Mouse (Mus musculus): ENCODE results near the gene Vhl. TPM values are rescaled to one million over a fixed set of nuclear protein-coding genes. Genes with fewer than 3 reads are reported as not detected.

Gene Vhl
- polyA plus RNA-seq (2015; fragmentation: Nextera tagmentation; extraction: Ambion mirVana), result 27.5 and 30.5 TPM in 2 replicates

DNA sequence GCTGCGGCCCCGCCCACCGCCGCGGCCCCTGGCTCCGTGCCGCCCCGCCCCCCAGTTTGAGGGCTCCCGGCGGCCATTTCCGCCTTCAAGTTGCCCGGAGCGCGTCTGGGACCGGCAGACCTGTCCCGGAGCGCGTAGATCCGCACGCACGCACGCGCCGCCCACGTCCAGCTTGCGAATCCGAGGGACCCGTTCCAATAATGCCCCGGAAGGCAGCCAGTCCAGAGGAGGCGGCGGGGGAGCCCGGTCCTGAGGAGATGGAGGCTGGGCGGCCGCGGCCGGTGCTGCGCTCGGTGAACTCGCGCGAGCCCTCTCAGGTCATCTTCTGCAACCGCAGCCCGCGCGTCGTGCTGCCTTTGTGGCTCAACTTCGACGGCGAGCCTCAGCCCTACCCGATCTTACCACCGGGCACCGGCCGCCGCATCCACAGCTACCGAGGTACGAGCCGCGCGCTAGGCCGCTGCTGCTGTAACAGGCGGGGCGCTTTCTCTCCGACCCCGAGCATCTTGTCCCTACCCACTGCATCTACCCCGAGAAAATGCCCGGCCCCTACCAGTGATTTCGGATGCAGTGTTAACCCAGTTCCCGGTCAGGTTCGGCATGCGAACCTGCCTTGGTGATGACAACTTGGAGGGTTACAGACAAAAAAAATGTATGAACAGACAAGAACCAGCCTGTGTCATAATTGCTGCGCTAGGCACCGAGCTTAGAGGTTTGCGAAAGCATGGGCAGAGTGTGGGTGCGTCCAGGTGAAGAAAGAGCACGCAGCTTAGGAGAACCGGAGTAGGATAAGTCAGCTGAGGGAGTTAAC, at the start of gene Vhl:
Gene Vhl (plus strand): TSS at position 19 of the 811 bp plus-strand sequence.
- peak within 1 kb of the TSS; percentile 88 for H3K27ac ChIP-seq (ENCODE audit: low read length)
- peak; percentile 92 for ATAC-seq
- peak within 1 kb of the TSS; percentile 73 for H3K4me3 ChIP-seq (ENCODE audit: low read length)
- WGBS, result under 1% methylated on average over 75 of the region's 76 CpGs
- peak within 1 kb of the TSS; percentile 58 for H3K4me2 ChIP-seq (ENCODE audit: low read depth, low read length)
- no peaks in the 10 kb centered on the region for H3K27me3 ChIP-seq (replicated peaks; ENCODE audit: control insufficient read depth, insufficient read depth, low read length)
- H3K4me1 ChIP-seq (ENCODE audit: control insufficient read depth, insufficient read depth, low read length), result peaks cover 11% of the 10 kb centered on the region
- peak within 1 kb of the TSS; percentile 79 for H3K9ac ChIP-seq (ENCODE audit: low read depth, low read length)
- no peaks in the 10 kb centered on the region for H3K9me3 ChIP-seq (ENCODE audit: control insufficient read depth, low read length)
- peaks cover 2% of the 10 kb centered on the region; the same call in 1 of the 2 replicates for H3K36me3 ChIP-seq (ENCODE audit: control insufficient read depth, insufficient read depth, low read length)

DNA sequence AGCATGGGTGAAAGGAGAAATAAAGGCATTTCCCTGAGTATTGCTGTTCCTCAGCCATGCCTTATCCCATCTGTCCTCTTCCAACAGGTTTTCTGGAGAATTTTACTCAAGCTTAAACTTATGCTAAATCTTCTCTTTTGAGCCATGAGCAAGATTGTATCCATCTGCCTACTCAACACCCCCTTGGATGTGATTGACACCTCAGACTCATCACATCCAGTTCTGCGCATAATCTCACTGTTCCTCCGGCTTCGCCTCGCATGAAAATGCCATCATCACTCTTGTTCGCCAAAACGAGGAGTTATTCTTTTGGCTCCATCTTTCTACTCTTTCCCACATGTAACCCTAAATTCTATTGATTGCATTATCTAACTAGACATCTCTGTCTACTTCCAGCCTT, 47.7 kb upstream of the Vhl start:
- no peak for ATAC-seq
- no peak overlapping the region for H3K27ac ChIP-seq (ENCODE audit: low read length)
- no peak overlapping the region for H3K4me2 ChIP-seq (ENCODE audit: low read depth, low read length)
- no peak overlapping the region for H3K9ac ChIP-seq (ENCODE audit: low read depth, low read length)
- no peaks in the 10 kb centered on the region for H3K9me3 ChIP-seq (ENCODE audit: control insufficient read depth, low read length)
- H3K36me3 ChIP-seq (ENCODE audit: control insufficient read depth, insufficient read depth, low read length), result no peaks in the 10 kb centered on the region
- no peaks in the 10 kb centered on the region for H3K4me1 ChIP-seq (ENCODE audit: control insufficient read depth, insufficient read depth, low read length)
- H3K27me3 ChIP-seq (replicated peaks; ENCODE audit: control insufficient read depth, insufficient read depth, low read length), result no peaks in the 10 kb centered on the region
- H3K4me3 ChIP-seq (ENCODE audit: low read length), result no peak overlapping the region
- WGBS, result 95% methylated on average over 6 of the region's 6 CpGs

DNA sequence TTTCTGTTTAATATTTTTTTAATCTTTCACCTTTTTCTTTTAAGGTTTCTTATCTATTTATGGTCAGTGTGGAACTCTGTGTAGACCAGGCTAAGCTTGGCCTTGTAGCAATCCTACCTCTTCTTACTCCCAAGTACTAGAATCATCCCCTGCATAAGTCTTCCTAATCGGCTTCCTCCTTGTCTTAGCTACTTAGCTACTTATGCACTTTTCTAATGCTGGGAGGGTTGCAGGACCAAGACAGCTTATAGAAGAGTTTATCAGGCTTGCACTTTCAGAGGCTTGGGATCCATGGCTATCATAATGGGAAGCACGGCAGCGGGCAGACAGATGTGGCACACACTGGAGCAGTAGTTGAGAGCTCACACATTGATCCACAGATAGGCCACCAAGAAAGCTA, 44.5 kb upstream of the Vhl start:
- H3K4me3 ChIP-seq (ENCODE audit: low read length), result no peak overlapping the region
- no peak overlapping the region for H3K27ac ChIP-seq (ENCODE audit: low read length)
- no peaks in the 10 kb centered on the region for H3K36me3 ChIP-seq (ENCODE audit: control insufficient read depth, insufficient read depth, low read length)
- ATAC-seq, result no peak
- no peaks in the 10 kb centered on the region for H3K9me3 ChIP-seq (ENCODE audit: control insufficient read depth, low read length)
- no peak overlapping the region for H3K4me2 ChIP-seq (ENCODE audit: low read depth, low read length)
- H3K27me3 ChIP-seq (replicated peaks; ENCODE audit: control insufficient read depth, insufficient read depth, low read length), result no peaks in the 10 kb centered on the region
- 96% methylated on average over 3 of the region's 3 CpGs for WGBS
- H3K4me1 ChIP-seq (ENCODE audit: control insufficient read depth, insufficient read depth, low read length), result no peaks in the 10 kb centered on the region
- H3K9ac ChIP-seq (ENCODE audit: low read depth, low read length), result no peak overlapping the region

DNA sequence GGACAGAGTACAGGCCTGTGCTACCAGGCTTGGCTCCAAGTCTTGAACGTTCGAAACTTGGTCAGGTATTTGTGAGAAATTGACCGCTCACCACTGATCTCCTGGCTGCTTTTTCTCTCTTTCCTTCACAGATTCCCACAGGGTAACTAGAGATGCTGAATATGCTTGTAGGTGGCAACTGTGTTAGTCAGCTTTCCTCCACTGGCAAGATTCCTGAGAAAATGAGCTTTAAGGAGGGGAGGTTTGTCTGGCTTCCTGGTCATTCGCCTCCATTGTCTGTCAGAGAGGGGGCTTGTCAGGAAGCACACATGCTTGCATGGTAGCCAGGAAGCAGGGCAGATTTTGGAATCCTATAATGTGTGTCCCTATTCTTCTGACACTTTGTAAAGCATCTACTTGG, 40.7 kb upstream of the Vhl start:
- WGBS, result 88% methylated on average over 4 of the region's 4 CpGs
- H3K4me3 ChIP-seq (ENCODE audit: low read length), result no peak overlapping the region
- no peak overlapping the region for H3K4me2 ChIP-seq (ENCODE audit: low read depth, low read length)

DNA sequence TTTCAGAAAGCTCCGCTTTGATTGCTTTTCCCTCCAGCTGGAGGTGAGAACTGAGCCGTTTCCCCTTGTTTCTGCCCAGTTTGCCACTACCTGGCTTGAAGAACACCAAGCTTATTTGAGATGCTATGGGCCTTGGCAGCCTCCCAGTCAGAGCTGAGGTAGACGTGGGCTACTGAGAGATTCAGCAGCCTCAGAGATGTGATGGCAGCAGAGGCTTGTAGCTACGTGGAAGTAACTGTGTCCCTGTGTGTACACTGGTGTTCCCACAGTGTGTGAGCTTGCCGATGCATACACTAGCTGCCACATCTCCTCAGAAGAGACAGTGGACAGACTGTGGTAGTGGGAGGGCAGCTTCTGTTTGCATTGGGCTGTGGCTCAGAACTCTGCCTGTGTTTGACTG, 38.7 kb upstream of the Vhl start:
- Histone ChIP-seq H3K27me3 (replicated peaks; ENCODE audit: control insufficient read depth, insufficient read depth, low read length) (no peaks in the 10 kb centered on the region), H3K4me2 (ENCODE audit: low read depth, low read length) (no peak overlapping the region), H3K9ac (ENCODE audit: low read depth, low read length) (no peak overlapping the region), H3K4me3 (ENCODE audit: low read length) (no peak overlapping the region), H3K4me1 (ENCODE audit: control insufficient read depth, insufficient read depth, low read length) (no peaks in the 10 kb centered on the region), H3K36me3 (ENCODE audit: control insufficient read depth, insufficient read depth, low read length) (no peaks in the 10 kb centered on the region), H3K9me3 (ENCODE audit: control insufficient read depth, low read length) (no peaks in the 10 kb centered on the region), H3K27ac (ENCODE audit: low read length) (no peak overlapping the region)
- no peak for ATAC-seq
- 90% methylated on average over 5 of the region's 5 CpGs for WGBS

More for the DNA sequence above, 40.7 kb upstream of the Vhl start:
- ATAC-seq, result no peak
- Histone ChIP-seq H3K4me1 (ENCODE audit: control insufficient read depth, insufficient read depth, low read length) (no peaks in the 10 kb centered on the region), H3K27ac (ENCODE audit: low read length) (no peak overlapping the region), H3K9ac (ENCODE audit: low read depth, low read length) (no peak overlapping the region), H3K36me3 (ENCODE audit: control insufficient read depth, insufficient read depth, low read length) (no peaks in the 10 kb centered on the region), H3K9me3 (ENCODE audit: control insufficient read depth, low read length) (no peaks in the 10 kb centered on the region), H3K27me3 (replicated peaks; ENCODE audit: control insufficient read depth, insufficient read depth, low read length) (no peaks in the 10 kb centered on the region)

DNA sequence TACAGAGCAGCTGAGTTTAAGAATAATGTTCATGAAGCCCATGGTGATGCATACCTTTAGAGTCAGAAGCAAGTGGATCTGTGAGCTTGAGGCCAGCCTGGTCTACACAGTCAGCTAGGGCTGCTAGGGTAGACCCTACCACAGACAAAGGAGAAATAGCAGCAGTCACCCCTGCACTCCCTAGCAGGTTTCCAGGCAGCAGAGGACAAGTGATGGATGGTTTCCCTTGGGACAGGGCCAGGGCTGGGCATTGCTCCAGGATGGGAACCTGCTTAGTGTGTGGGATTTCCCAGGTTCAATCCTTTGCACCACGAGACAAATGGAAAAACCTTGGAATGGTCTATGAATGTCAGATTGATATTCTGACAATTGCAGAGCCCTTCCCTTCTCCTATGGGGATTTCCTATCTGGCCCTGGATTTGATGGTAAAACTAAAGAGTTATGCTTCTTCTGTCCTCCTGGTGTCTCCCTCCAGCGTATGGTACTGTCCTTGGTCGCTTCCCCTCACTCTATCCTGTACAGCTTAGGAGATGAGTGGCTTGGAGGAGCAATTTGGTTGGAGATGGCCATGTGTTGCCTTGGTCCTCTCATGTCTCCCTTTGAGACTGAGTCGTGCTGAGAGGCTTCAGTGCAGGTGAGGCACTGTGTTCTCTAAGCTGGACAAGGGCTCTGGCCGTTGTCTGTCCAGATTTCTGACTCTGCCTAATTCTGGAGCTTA, 37.1 kb upstream of the Vhl start:
- no peak overlapping the region for H3K4me3 ChIP-seq (ENCODE audit: low read length)
- H3K9me3 ChIP-seq (ENCODE audit: control insufficient read depth, low read length), result no peaks in the 10 kb centered on the region
- no peaks in the 10 kb centered on the region for H3K36me3 ChIP-seq (ENCODE audit: control insufficient read depth, insufficient read depth, low read length)
- no peak overlapping the region for H3K9ac ChIP-seq (ENCODE audit: low read depth, low read length)
- H3K4me2 ChIP-seq (ENCODE audit: low read depth, low read length), result no peak overlapping the region
- no peak overlapping the region for H3K27ac ChIP-seq (ENCODE audit: low read length)
- H3K27me3 ChIP-seq (replicated peaks; ENCODE audit: control insufficient read depth, insufficient read depth, low read length), result no peaks in the 10 kb centered on the region
- 68% methylated on average over 5 of the region's 5 CpGs for WGBS
- H3K4me1 ChIP-seq (ENCODE audit: control insufficient read depth, insufficient read depth, low read length), result no peaks in the 10 kb centered on the region
- ATAC-seq, result 0 out of 2 replicates have a peak, but pooled peaks have one; percentile 48

DNA sequence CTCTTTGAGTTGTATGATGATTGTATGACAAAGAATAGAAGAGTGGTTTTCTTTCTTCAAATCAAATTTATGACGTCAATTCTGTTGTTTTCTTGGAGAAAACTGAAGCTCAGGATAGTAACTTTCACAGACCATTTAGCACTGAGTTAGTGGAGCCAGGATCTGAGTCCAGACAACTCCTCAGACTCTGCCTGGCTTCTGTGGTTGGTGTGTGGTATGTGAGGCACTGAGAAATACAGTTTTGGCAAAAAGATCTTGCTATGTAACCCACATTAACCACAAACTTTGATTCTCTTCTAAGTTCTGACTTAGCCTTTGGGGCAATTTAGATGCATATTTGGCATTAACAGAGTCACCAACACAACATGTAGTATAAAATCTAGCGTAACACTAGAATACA, 31.1 kb upstream of the Vhl start:
- H3K4me3 ChIP-seq (ENCODE audit: low read length), result no peak overlapping the region
- no peaks in the 10 kb centered on the region for H3K27me3 ChIP-seq (replicated peaks; ENCODE audit: control insufficient read depth, insufficient read depth, low read length)
- no peak overlapping the region for H3K4me2 ChIP-seq (ENCODE audit: low read depth, low read length)
- no peak overlapping the region for H3K27ac ChIP-seq (ENCODE audit: low read length)
- H3K9me3 ChIP-seq (ENCODE audit: control insufficient read depth, low read length), result no peaks in the 10 kb centered on the region
- no peak overlapping the region for H3K9ac ChIP-seq (ENCODE audit: low read depth, low read length)
- no peak for ATAC-seq
- 95% methylated on average over 2 of the region's 2 CpGs for WGBS
- H3K36me3 ChIP-seq (ENCODE audit: control insufficient read depth, insufficient read depth, low read length), result no peaks in the 10 kb centered on the region
- H3K4me1 ChIP-seq (ENCODE audit: control insufficient read depth, insufficient read depth, low read length), result no peaks in the 10 kb centered on the region

DNA sequence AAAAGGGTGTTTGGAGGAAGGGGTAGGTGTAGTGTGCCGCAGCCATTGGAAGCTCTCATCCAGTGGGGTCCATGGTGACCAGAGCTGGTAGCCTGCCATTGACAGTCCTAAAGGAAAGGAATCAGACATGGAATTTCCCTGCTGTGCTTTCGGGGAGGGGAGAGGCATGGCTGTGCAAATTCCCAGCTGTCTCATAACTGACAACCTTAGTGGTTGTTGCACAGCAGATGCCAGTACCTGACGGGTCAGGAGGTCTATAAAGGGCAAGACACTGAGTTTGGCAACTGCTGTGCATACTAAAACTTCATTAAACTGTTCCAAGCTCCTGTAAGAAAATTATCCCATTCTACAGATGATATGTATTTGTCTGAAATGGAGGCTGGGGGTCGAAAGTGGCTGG, 25.8 kb upstream of the Vhl start:
- Histone ChIP-seq H3K4me1 (ENCODE audit: control insufficient read depth, insufficient read depth, low read length) (peaks cover 6% of the 10 kb centered on the region), H3K27ac (ENCODE audit: low read length) (no peak overlapping the region), H3K9me3 (ENCODE audit: control insufficient read depth, low read length) (no peaks in the 10 kb centered on the region), H3K4me2 (ENCODE audit: low read depth, low read length) (no peak overlapping the region), H3K4me3 (ENCODE audit: low read length) (no peak overlapping the region), H3K9ac (ENCODE audit: low read depth, low read length) (no peak overlapping the region), H3K27me3 (replicated peaks; ENCODE audit: control insufficient read depth, insufficient read depth, low read length) (no peaks in the 10 kb centered on the region), H3K36me3 (ENCODE audit: control insufficient read depth, insufficient read depth, low read length) (no peaks in the 10 kb centered on the region)
- no peak for ATAC-seq
- 89% methylated on average over 4 of the region's 4 CpGs for WGBS

DNA sequence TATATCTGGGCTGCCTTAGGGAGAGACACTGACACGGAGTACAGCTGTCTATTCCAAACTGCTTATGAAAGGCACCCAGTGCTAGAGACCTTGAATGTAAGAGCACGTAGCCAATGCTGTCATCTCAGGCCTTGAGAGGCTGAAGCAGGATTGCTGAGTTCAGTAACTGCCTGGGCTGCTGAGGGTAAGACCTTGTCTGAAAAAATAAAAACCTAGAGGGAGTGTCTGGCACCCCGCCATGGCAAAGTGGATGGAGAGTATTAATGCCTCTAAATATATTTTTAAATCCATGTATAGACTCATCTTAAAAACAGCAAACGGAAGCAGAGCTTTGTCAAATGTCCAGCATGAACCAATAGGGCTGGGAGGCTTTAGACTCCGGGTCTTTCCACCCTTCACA, 23.9 kb upstream of the Vhl start:
- no peaks in the 10 kb centered on the region for H3K9me3 ChIP-seq (ENCODE audit: control insufficient read depth, low read length)
- H3K27ac ChIP-seq (ENCODE audit: low read length), result no peak overlapping the region
- no peak for ATAC-seq
- peaks cover 6% of the 10 kb centered on the region for H3K4me1 ChIP-seq (ENCODE audit: control insufficient read depth, insufficient read depth, low read length)
- no peaks in the 10 kb centered on the region for H3K27me3 ChIP-seq (replicated peaks; ENCODE audit: control insufficient read depth, insufficient read depth, low read length)
- no peak overlapping the region for H3K4me2 ChIP-seq (ENCODE audit: low read depth, low read length)
- H3K4me3 ChIP-seq (ENCODE audit: low read length), result no peak overlapping the region
- no peaks in the 10 kb centered on the region for H3K36me3 ChIP-seq (ENCODE audit: control insufficient read depth, insufficient read depth, low read length)
- 64% methylated on average over 5 of the region's 5 CpGs for WGBS
- H3K9ac ChIP-seq (ENCODE audit: low read depth, low read length), result no peak overlapping the region
